Mouse (Mus musculus) ES-Bruce4 (cell line): ENCODE data around the gene Sat2.

ENCODE experiments used
- CTCF ChIP-seq: IDR thresholded peaks from one replicate; pipeline ENCODE4 v1.8.1; 2011; ENCODE audit warnings: low read depth, low read length
- EP300 ChIP-seq: IDR thresholded peaks from 2 replicates; pipeline ENCODE4 v1.6.1; 2011; ENCODE audit warnings: low read depth, low read length; ENCODE audit not compliant: insufficient read depth
- POLR2A ChIP-seq: IDR thresholded peaks from one replicate; pipeline ENCODE4 v1.8.1; 2011; ENCODE audit warnings: low read length; ENCODE audit not compliant: insufficient read depth

GRCm38 (mm10) chr11:69606832-69607231, 15.0 kb upstream of the Sat2 start:
- TF ChIP-seq POLR2A (no peak), CTCF (no peak), EP300 (no peak)
